Mouse (Mus musculus) liver, embryonic 14.5 days (tissue): Measurements from ENCODE around the gene Nop16. TPM values are rescaled to one million over a fixed set of nuclear protein-coding genes. Genes with fewer than 3 reads are reported as not detected.

Experiments
- ATAC-seq: fragments of 200-750 bp; cut with Nextera tagmentation; 2 replicates; pipeline ENCODE4 v1.8.0; 2017; ENCODE audit warnings: moderate number of reproducible peaks, mild to moderate bottlenecking, moderate library complexity; ENCODE audit not compliant: insufficient read depth
- DNase-seq, 3 experiments: peaks; one replicate each; pipeline ENCODE4 v3.0.0-alpha.2; 2012 to 2013; ENCODE audit warnings: low read depth in 3 of 3, low spot score in 3 of 3
- H3K27ac ChIP-seq: fragments of 300-500 bp; sonication (generic); 2 replicates; pipeline ENCODE4 v1.5.1; 2014; ENCODE audit warnings: moderate library complexity, mild to moderate bottlenecking, control low read depth, inconsistent platforms
- H3K27me3 ChIP-seq: fragments of 300-500 bp; sonication (generic); 2 replicates; pipeline ENCODE4 v1.6.1; 2014; ENCODE audit warnings: mild to moderate bottlenecking, low read length, moderate library complexity; ENCODE audit not compliant: control insufficient read depth, insufficient read depth
- H3K36me3 ChIP-seq: fragments of 300-500 bp; sonication (generic); replicated peaks from 2 replicates; pipeline ENCODE4 v1.6.1; 2014; ENCODE audit warnings: low read depth; ENCODE audit not compliant: control insufficient read depth, insufficient read depth
- H3K4me1 ChIP-seq, 2 experiments: fragments of 200-500 bp in 1 of 2; fragments of 300-500 bp in 1 of 2; sonication (generic) in 1 of 2; replicated peaks; 2 replicates each; pipeline ENCODE4 v1.6.1; 2012 to 2014; ENCODE audit warnings: antibody characterized with exemption in 1 of 2, inconsistent platforms in 1 of 2, low read length in 1 of 2; ENCODE audit not compliant: control insufficient read depth in 2 of 2, insufficient read depth in 2 of 2
- H3K4me2 ChIP-seq: fragments of 300-500 bp; sonication (generic); 2 replicates; pipeline ENCODE4 v1.6.1; 2014; ENCODE audit warnings: low read depth, mild to moderate bottlenecking, control low read depth, moderate library complexity
- H3K4me3 ChIP-seq, 2 experiments: fragments of 200-500 bp in 1 of 2; fragments of 300-500 bp in 1 of 2; sonication (generic) in 1 of 2; 2 replicates each; pipeline ENCODE4 v1.5.1; 2012 to 2014; ENCODE audit warnings: low read depth in 2 of 2, low read length in 2 of 2, mild to moderate bottlenecking in 2 of 2, control low read depth in 1 of 2, inconsistent platforms in 1 of 2, moderate library complexity in 1 of 2; ENCODE audit not compliant: insufficient read depth in 1 of 2
- H3K9ac ChIP-seq: fragments of 300-500 bp; sonication (generic); replicated peaks from 2 replicates; pipeline ENCODE4 v1.6.1; 2014; ENCODE audit warnings: mild to moderate bottlenecking, control low read depth, moderate library complexity
- H3K9me3 ChIP-seq: fragments of 300-500 bp; sonication (generic); 2 replicates; pipeline ENCODE4 v1.6.1; 2016; ENCODE audit warnings: low read length, mixed read lengths; ENCODE audit not compliant: control insufficient read depth
- CTCF ChIP-seq: IDR thresholded peaks from 2 replicates; pipeline ENCODE4 v1.5.1; 2016; ENCODE audit warnings: antibody characterized with exemption, low read depth, control low read depth
- EP300 ChIP-seq: IDR thresholded peaks from 2 replicates; pipeline ENCODE4 v1.6.1; 2016; ENCODE audit warnings: antibody characterized with exemption, low read depth
- WGBS: fragments of 180-500 bp; shearing (Covaris S2); extraction: QIAGEN DNeasy Blood & Tissue Kit; methylation state at CpG from one replicate; pipeline ENCODE4 v1.1.7; 2014; ENCODE audit not compliant: insufficient replicate concordance; 5-methylcytosine and 5-hydroxymethylcytosine counted together
- polyA plus RNA-seq, 2 experiments: library from polyadenylated mRNA; depleted of rRNA in 1 of 2; stranded (reverse) in 1 of 2; unstranded in 1 of 2; fragments of >200 nt; fragmentation: Nextera tagmentation in 1 of 2; extraction: Ambion mirVana in 1 of 2; gene quantifications; 2 replicates each; pipeline versions ENCODE4 v1.2.1 to v1.2.3; 2012 to 2014

Gene Nop16
- polyA plus RNA-seq, 2 experiments, result 20.6 to 26.3 TPM

- no peaks in the 10 kb centered on the region for H3K9me3 ChIP-seq
- no peaks in the 10 kb centered on the region for H3K27me3 ChIP-seq
- no peak overlapping the region for H3K4me2 ChIP-seq
- H3K9ac ChIP-seq, result no peak overlapping the region
- H3K36me3 ChIP-seq, result peaks cover 5% of the 10 kb centered on the region
- WGBS, result 82% methylated on average over 12 of the region's 12 CpGs
- no peak for TF ChIP-seq CTCF
- TF ChIP-seq EP300, result no peak
- DNase-seq, result no peak
- no peak for ATAC-seq
- no peak overlapping the region for H3K27ac ChIP-seq
- no peaks in the 10 kb centered on the region for H3K4me1 ChIP-seq
- no peak overlapping the region for H3K4me3 ChIP-seq
These were observed 8.8 kb upstream of the Nop16 start for GRCm38 (mm10) chr13:54598622-54599143.

GRCm38 (mm10) chr13:54596870-54597269 lies 7.0 kb upstream of the Nop16 start:
- no peak overlapping the region for H3K4me3 ChIP-seq
- 67% methylated on average over 5 of the region's 5 CpGs for WGBS
- H3K4me1 ChIP-seq, result no peaks in the 10 kb centered on the region
- H3K4me2 ChIP-seq, result no peak overlapping the region
- H3K9ac ChIP-seq, result no peak overlapping the region
- TF ChIP-seq CTCF, result no peak
- TF ChIP-seq EP300, result no peak
- H3K27ac ChIP-seq, result no peak overlapping the region
- ATAC-seq (no peak), DNase-seq (no peak)
- H3K27me3 ChIP-seq, result no peaks in the 10 kb centered on the region
- H3K36me3 ChIP-seq, result peaks cover 6% of the 10 kb centered on the region
- H3K9me3 ChIP-seq, result no peaks in the 10 kb centered on the region

- H3K9me3 ChIP-seq, result no peaks in the 10 kb centered on the region
- 76% methylated on average over 8 of the region's 8 CpGs for WGBS
- ATAC-seq, result no peak
- H3K4me3 ChIP-seq, result no peak overlapping the region
- H3K9ac ChIP-seq, result no peak overlapping the region
- no peak overlapping the region for H3K4me2 ChIP-seq
- peaks cover 6% of the 10 kb centered on the region for H3K36me3 ChIP-seq
- H3K4me1 ChIP-seq, result peaks cover 2% of the 10 kb centered on the region in 2 experiments; a peak in 2 of 4 replicates
- no peak overlapping the region for H3K27ac ChIP-seq
- no peaks in the 10 kb centered on the region for H3K27me3 ChIP-seq
- DNase-seq, result no peak
- TF ChIP-seq EP300, result no peak
- no peak for TF ChIP-seq CTCF
These were observed 6.3 kb upstream of the Nop16 start for GRCm38 (mm10) chr13:54596107-54596690.

GRCm38 (mm10) chr13:54593617-54594016 lies 3.7 kb upstream of the Nop16 start:
- no peaks in the 10 kb centered on the region for H3K9me3 ChIP-seq
- no peak overlapping the region for H3K4me3 ChIP-seq
- H3K4me1 ChIP-seq, result peaks cover 5 to 9% of the 10 kb centered on the region in 2 experiments; a peak in 2 of 4 replicates
- H3K27ac ChIP-seq, result no peak overlapping the region
- no peak for TF ChIP-seq EP300
- TF ChIP-seq CTCF, result no peak
- ATAC-seq, result no peak
- no peak for DNase-seq
- peaks cover 6% of the 10 kb centered on the region for H3K36me3 ChIP-seq
- 69% methylated on average over 11 of the region's 11 CpGs for WGBS
- no peaks in the 10 kb centered on the region for H3K27me3 ChIP-seq
- H3K9ac ChIP-seq, result no peak overlapping the region
- H3K4me2 ChIP-seq, result no peak overlapping the region

- H3K27ac ChIP-seq, result no peak overlapping the region
- DNase-seq (no peak), ATAC-seq (no peak)
- WGBS, result 80% methylated on average over 8 of the region's 8 CpGs
- H3K4me2 ChIP-seq, result peak overlapping the region; percentile 74; the same call in 1 of the 2 replicates
- H3K9ac ChIP-seq, result peak overlapping the region; percentile 92; the same call in 1 of the 2 replicates
- TF ChIP-seq EP300 (no peak), CTCF (no peak)
- H3K4me1 ChIP-seq, result peaks cover 6 to 12% of the 10 kb centered on the region in 2 experiments; a peak in 2 of 4 replicates
- no peaks in the 10 kb centered on the region for H3K27me3 ChIP-seq
- H3K9me3 ChIP-seq, result no peaks in the 10 kb centered on the region
- no peak overlapping the region for H3K4me3 ChIP-seq
- peaks cover 9% of the 10 kb centered on the region for H3K36me3 ChIP-seq
These were observed 2.0 kb upstream of the Nop16 start for GRCm38 (mm10) chr13:54591776-54592356.
